Mouse (Mus musculus): ENCODE results near the gene Znrd1. TPM values are rescaled to one million over a fixed set of nuclear protein-coding genes. Genes with fewer than 3 reads are reported as not detected.

The Znrd1 gene
- total RNA-seq, 2 experiments from 2014 or later, result 45.3 to 50.7 TPM

GRCm38 (mm10) chr17:36971172-36971850 lies 13.0 kb upstream of the Znrd1 start:
- no peak for DNase-seq (ENCODE audit: low spot score in 2 of 2)

DNA sequence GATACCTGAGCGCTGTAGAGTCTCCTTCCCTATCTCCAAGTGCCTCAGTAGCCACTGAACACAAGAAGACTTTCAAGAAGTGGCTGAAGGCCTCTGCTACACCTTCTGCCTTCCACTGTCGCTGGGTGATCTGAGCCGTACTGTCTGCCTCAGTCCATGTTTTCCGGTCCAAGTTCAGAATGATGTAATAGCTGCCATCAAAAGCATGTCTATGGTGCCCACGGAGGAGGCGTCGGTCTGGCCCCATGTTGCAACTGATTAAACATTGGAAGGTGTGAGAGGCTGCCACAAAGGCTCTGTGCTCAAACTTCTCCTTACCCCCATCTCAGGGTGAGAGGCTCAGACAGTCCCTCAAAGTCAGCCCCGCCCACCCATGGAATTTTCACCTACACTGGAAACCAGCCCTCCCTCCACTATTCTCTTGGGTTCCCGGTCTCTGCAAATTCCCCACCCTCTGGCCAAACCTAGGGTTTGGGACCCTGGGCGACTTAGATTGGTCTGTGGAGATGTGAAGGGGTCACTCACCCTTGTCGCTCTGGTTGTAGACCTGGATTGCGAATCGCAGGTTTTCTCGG lies 12.0 kb upstream of the Znrd1 start:
- DNase-seq (ENCODE audit: low spot score in 2 of 2), result no peak

DNA sequence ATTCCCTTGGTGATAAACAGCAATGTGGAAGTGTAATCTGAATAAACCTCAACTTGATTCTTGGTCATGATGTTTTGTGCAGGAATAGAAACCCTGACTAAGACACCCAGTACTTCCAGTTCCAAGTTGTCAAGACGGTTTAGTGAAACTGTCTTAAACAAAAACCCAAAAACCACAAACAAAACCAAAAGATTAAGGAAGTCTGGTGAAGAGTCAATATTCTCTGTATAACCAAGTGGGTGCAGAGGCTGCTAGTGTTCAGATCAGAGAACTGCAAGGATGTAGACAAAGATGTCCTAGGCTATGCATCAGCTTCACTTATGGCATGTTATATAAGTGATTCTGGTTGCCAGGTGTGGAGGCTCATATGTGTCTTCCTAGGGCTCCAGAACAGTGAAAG lies 8.5 kb upstream of the Znrd1 start:
- DNase-seq (ENCODE audit: low spot score in 2 of 2), result no peak

GRCm38 (mm10) chr17:36961125-36961524 lies 2.8 kb upstream of the Znrd1 start:
- DNase-seq (ENCODE audit: low spot score in 2 of 2), result no peak

GRCm38 (mm10) chr17:36958884-36959283 lies 525 bp upstream of the Znrd1 start:
- DNase-seq (ENCODE audit: low spot score in 2 of 2), result no peak

DNA sequence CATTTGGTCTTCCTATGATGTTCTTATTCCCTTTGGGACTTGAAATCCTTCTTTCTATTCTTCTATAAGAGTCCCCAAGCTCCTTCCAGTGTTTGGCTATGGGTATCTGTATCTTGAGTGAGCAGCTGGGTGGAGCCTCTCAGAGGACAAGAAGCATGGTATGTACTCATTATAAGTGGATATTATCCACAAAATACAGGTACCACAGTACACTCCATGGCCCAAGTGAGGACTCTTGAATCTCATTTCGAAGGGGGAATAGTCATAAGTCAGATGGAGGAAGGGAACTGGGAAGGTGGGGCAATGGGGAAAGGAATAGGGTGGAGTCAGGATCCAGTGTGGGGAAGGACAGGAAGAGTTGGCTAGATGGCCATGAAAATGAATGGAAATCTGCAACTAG lies 5.3 kb downstream of the Znrd1 start:
- no peak for DNase-seq (ENCODE audit: low spot score in 2 of 2)

GRCm38 (mm10) chr17:36952631-36953030 lies 5.7 kb downstream of the Znrd1 start:
- no peak for DNase-seq (ENCODE audit: low spot score in 2 of 2)

GRCm38 (mm10) chr17:36950981-36951947 lies 7.1 kb downstream of the Znrd1 start, which contains the start of gene Ppp1r11:
Ppp1r11 (minus strand) TSS chr17:36951741.
- DNase-seq (ENCODE audit: low spot score in 2 of 2), result peak; percentile 88 to 89

DNA sequence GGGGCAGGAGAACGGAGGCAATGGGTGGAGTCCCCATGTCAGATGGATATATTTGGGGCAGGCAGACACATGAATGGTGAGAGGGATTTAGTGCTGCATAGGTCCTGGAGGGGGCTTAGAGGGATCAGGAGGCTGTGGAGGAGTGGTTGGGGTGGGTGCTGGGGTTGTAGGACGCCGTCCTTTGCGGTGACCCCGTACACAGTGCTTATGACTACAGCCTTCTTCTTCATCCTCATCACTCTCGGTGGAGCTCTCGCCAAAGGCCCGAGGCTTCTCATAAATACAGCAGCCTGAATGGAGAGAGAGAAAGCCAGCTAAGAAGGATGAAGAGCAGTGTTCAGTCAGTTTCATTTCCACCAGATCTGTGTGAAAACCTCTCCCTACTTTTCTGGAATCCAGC lies 9.1 kb downstream of the Znrd1 start:
- no peak for DNase-seq (ENCODE audit: low spot score in 2 of 2)

- no peak for DNase-seq (ENCODE audit: low spot score in 2 of 2)
These were observed 10.1 kb downstream of the Znrd1 start for GRCm38 (mm10) chr17:36948286-36948685.

GRCm38 (mm10) chr17:36947051-36947819 lies 11.1 kb downstream of the Znrd1 start:
- peak; percentile 64 to 69 for DNase-seq (ENCODE audit: low spot score in 2 of 2)

DNA sequence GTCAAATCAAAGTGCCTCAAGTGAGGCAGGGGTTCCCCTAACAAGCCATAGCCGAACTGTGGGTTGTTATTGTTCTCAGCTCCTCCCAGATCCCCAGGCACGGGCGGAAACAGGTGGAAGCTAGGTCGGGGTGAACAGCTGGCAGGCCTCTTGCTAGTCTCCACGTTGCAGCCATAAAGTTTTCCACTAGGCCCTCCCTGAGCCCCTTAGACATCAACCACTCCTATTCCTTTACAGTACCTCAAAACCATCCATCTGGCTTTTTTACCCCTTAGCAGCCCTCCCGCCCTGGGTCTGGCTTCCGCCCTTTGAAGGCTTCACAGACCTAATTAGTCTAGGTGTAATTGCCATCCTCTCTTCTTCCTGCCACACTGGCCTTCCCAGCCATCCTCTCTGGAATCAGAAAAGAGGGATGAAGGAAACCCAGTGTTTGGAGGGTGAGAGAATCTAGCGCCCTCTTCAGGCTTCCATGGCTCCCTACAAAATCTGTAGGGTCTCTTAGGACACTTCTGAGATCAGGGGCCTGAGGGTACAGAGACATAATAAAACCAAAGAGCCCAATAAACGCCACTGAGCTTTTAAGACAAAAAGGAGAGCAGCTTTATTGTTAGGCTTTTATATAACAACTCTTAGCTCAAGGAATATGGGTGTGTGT lies 14.1 kb downstream of the Znrd1 start:
- no peak for DNase-seq (ENCODE audit: low spot score in 2 of 2)

DNA sequence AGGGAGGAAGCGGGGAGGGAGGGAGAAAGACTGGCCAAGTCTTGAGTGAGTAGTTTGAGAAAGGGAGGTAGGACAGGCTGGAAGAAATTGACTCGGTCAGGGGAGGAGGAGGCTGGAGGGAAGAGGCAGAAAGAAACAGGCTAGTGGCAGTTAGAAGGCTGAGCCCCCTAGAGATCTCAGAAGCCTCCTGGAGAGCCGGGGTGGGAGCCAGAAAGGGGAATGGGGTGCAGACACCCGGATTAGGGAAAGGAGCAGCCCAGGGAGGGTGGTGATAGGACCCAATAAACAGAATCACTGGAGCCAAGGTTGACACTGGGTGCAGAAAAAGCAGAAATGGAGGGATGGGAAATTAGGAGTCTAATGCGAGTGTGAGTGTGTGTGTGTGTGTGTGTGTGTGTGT lies 14.7 kb downstream of the Znrd1 start:
- DNase-seq (ENCODE audit: low spot score in 2 of 2), result no peak

GRCm38 (mm10) chr17:36942791-36943471 lies 15.4 kb downstream of the Znrd1 start, which contains the start of gene Rnf39:
Rnf39 (plus strand) TSS chr17:36942918.
- no peak for DNase-seq (ENCODE audit: low spot score in 2 of 2)

DNA sequence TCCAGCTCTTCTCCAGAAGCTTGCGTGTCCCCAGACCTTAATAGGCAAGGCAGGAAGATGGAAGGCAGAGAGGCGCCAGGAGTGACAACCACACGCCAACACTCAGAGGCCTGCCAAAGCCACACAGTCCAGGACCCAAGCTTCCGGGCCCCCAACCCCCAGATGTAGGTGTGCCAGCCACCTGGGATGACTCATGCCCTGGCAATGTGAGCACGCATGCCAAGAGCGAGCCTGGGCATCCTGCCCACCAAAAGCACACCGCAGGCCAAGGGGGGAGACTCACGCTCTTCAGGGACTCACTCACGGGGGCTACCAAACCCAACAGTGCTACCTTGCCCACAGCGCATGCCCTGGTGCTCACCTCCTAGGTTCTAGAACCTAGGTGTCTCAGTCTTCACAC lies 16.0 kb downstream of the Znrd1 start:
- no peak for DNase-seq (ENCODE audit: low spot score in 2 of 2)

DNA sequence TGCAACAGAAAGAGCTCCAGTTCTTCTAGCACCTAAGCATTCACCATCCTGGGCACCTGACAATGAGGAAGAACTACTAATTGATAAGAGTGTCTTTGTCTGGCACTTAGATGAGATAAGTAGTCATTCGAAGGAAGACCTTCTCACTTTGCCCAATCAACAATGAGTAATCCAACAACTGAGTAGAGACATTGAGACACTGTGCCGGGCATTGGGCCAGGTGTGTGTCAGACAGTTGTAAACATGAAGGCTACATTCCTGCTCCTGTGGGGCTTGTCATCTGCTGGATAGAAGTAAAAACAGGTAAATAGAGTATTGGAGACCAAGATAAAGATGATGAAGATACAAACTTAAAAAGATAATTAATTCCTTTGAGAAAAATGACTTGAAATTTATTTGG lies 20.3 kb downstream of the Znrd1 start:
- peak in 1 of 2 experiments; percentile 56 for DNase-seq (ENCODE audit: low spot score in 2 of 2)

DNA sequence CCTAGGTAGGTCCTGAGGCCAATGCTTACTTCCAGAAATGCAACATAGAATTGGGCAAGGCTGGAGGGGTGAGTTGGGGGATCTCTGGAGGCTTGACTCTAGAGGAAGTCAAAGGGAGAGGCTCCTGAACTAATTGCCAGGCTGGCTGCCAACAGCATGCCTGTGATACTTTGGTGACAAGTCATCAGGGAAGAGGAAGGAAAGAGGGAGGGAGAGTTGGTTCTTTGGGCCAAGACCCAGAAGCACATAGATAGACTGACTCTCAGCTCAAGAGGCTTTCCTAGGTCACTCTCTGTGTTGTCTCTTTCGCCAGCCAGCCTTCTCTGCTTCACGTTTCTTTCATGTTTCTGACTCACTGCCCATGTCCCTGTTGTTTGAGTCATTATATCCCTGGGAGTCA lies 26.6 kb downstream of the Znrd1 start:
- peak in 1 of 2 experiments; percentile 21 for DNase-seq (ENCODE audit: low spot score in 2 of 2)

DNA sequence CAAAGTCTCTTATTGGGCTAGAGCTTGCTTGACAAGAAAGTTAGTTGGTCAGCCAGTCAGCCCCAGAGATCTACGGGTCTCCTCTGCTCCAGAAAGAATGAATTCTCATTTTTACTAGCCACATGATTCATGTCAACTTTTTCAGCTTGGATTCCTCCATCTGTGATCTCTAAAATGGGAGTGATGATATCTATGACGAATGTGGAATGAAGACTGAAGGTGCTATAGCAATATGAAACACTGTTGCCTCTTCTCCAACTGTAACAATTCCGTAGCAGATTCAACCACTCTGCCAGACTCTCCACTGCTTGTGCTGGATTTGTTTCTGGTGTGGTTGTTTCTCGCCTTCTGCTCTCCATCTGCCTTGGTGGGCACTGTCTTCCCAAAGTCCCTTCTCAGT lies 27.2 kb downstream of the Znrd1 start:
- no peak for DNase-seq (ENCODE audit: low spot score in 2 of 2)

DNA sequence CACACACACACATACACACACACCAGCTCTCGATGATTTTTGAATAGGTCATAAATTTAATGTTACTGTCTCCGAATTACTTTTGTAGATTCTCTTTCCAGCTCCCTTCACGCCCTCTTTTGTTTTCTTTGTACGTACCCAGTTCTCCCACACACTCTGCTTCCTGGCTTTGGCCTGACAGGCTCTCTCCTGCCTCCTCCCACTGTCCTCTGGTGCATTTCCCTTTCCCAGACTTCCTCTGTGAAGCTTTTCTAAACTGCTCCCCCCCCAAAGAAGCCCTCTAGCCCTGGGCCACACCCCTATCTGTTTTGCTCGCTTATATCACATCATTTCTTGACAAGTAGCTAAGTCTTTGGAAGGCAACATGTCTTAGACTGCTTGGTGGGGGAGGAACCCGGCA lies 28.1 kb downstream of the Znrd1 start:
- no peak for DNase-seq (ENCODE audit: low spot score in 2 of 2)
